Mouse (Mus musculus) embryonic facial prominence, embryonic 10.5 days (tissue): ENCODE data around the gene Ptbp2. TPM values are rescaled to one million over a fixed set of nuclear protein-coding genes. Genes with fewer than 3 reads are reported as not detected.

ENCODE experiments used
- DNase-seq: peaks from one replicate; pipeline ENCODE4 v3.0.0-alpha.2; 2017; ENCODE audit warnings: low spot score
- H3K27ac ChIP-seq: fragments of 300-500 bp; sonication (generic); replicated peaks from 2 replicates; pipeline ENCODE4 v1.5.1; 2016; ENCODE audit warnings: mild to moderate bottlenecking
- H3K27me3 ChIP-seq: fragments of 300-500 bp; sonication (generic); replicated peaks from 2 replicates; pipeline ENCODE4 v1.6.1; 2016; ENCODE audit warnings: low read depth, mild to moderate bottlenecking; ENCODE audit not compliant: poor library complexity, severe bottlenecking
- H3K36me3 ChIP-seq: fragments of 300-500 bp; sonication (generic); replicated peaks from 2 replicates; pipeline ENCODE4 v1.6.1; 2016; ENCODE audit warnings: mild to moderate bottlenecking, moderate library complexity
- H3K4me1 ChIP-seq: fragments of 300-500 bp; sonication (generic); 2 replicates; pipeline ENCODE4 v1.6.1; 2016
- H3K4me3 ChIP-seq: fragments of 300-500 bp; sonication (generic); 2 replicates; pipeline ENCODE4 v1.5.1; 2016; ENCODE audit warnings: mild to moderate bottlenecking, moderate library complexity
- H3K9me3 ChIP-seq: fragments of 300-500 bp; sonication (generic); 2 replicates; pipeline ENCODE4 v1.6.1; 2016; ENCODE audit warnings: mild to moderate bottlenecking
- WGBS: fragments of 180-500 bp; shearing (Covaris S2); methylation state at CpG from one replicate; pipeline ENCODE4 v1.1.7; 2016; 5-methylcytosine and 5-hydroxymethylcytosine counted together
- polyA plus RNA-seq: library from polyadenylated mRNA; unstranded; fragments of >200 nt; fragmentation: Nextera tagmentation; extraction: Ambion mirVana; gene quantifications from 2 replicates; pipeline ENCODE4 v1.2.1, GENCODE M21; 2016

The Ptbp2 gene
- polyA plus RNA-seq, 1 experiment from 2014 or later: 174 TPM

- Histone ChIP-seq H3K9me3 (no peaks in the 10 kb centered on the region), H3K27me3 (no peaks in the 10 kb centered on the region), H3K4me3 (no peak overlapping the region), H3K4me1 (no peaks in the 10 kb centered on the region), H3K36me3 (peaks cover 42% of the 10 kb centered on the region), H3K27ac (no peak overlapping the region)
- 94% methylated on average over 3 of the region's 3 CpGs for WGBS
- no peak for DNase-seq
Measured at GRCm38 (mm10) chr3:119761732-119762131, 22.5 kb downstream of the Ptbp2 start.

- Histone ChIP-seq H3K36me3 (peaks cover 45% of the 10 kb centered on the region), H3K9me3 (no peaks in the 10 kb centered on the region), H3K27ac (no peak overlapping the region), H3K4me3 (no peak overlapping the region), H3K27me3 (no peaks in the 10 kb centered on the region), H3K4me1 (no peaks in the 10 kb centered on the region)
- DNase-seq: no peak
Measured at GRCm38 (mm10) chr3:119753791-119754190, 30.5 kb downstream of the Ptbp2 start.

DNA sequence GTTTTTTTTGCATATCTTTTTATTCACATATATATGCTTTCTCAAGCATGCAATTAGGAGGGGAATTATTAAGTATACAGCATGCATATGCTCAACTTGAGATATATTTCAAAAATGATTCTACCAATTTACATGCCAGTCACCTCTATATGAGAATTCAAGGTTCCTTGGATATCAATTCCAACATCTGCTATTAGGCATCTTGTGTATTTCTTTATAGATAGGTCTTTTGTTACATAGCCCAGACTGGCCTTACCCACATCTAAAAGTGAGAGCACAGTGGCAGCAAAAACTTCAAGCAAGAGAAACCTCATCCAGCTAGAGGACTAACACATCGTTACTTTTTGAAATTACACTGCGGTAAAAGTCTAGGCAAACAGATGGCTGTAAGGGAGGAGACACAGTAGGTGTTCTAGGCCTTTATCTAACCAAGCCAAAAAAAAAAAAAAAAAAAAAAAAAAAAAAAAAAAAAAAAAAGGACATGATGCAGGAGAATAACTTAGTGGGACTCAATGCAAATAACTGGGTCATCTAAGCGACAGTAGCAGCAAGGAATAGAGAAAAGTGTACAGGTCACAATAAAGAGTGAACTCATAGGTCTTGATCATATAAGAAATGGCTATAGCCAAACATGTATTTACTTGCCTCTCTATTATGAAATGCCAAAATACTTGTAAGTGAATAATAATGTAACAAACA, 34.6 kb downstream of the Ptbp2 start:
- H3K27ac ChIP-seq: no peak overlapping the region
- WGBS: 91% methylated on average over 3 of the region's 3 CpGs
- H3K27me3 ChIP-seq: no peaks in the 10 kb centered on the region

DNA sequence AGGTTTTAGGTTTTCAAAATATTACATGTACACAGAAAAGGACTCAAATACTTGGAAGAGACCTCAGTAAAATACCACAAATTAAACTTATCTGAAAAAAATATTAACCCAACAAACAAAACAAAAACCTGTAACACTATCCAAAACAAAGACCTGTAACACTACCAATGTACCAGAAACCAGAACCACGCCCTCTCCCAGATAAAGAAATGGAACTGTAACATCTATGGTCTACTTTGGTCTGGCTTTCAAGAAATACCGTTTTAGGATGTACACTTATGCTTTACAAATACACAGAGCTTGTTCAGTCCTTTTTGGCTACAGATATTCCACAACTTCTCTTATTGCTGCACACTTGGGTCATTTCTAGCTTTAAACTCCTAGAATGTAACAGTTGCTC, 35.1 kb downstream of the Ptbp2 start:
- Histone ChIP-seq H3K4me3 (no peak overlapping the region), H3K27ac (no peak overlapping the region), H3K4me1 (no peaks in the 10 kb centered on the region), H3K27me3 (no peaks in the 10 kb centered on the region), H3K36me3 (peaks cover 63% of the 10 kb centered on the region), H3K9me3 (no peaks in the 10 kb centered on the region)
- 98% methylated on average over 2 of the region's 2 CpGs for WGBS
- no peak for DNase-seq

More for the DNA sequence above, 34.6 kb downstream of the Ptbp2 start:
- peaks cover 57% of the 10 kb centered on the region for H3K36me3 ChIP-seq
- no peak for DNase-seq
- no peak overlapping the region for H3K4me3 ChIP-seq
- no peaks in the 10 kb centered on the region for H3K4me1 ChIP-seq
- H3K9me3 ChIP-seq: no peaks in the 10 kb centered on the region

GRCm38 (mm10) chr3:119746656-119747055, 37.6 kb downstream of the Ptbp2 start:
- no peaks in the 10 kb centered on the region for H3K27me3 ChIP-seq
- WGBS: 94% methylated on average over 2 of the region's 2 CpGs
- H3K36me3 ChIP-seq: peaks cover 76% of the 10 kb centered on the region
- no peak overlapping the region for H3K4me3 ChIP-seq
- no peak for DNase-seq
- H3K4me1 ChIP-seq: no peaks in the 10 kb centered on the region
- H3K27ac ChIP-seq: no peak overlapping the region
- H3K9me3 ChIP-seq: no peaks in the 10 kb centered on the region

- Histone ChIP-seq H3K4me3 (no peak overlapping the region), H3K9me3 (no peaks in the 10 kb centered on the region), H3K27ac (no peak overlapping the region), H3K4me1 (no peaks in the 10 kb centered on the region), H3K27me3 (no peaks in the 10 kb centered on the region), H3K36me3 (peaks cover 72% of the 10 kb centered on the region)
- WGBS: 86% methylated on average over 1 of the region's 1 CpGs
- no peak for DNase-seq
Measured at GRCm38 (mm10) chr3:119745801-119746200, 38.5 kb downstream of the Ptbp2 start.

DNA sequence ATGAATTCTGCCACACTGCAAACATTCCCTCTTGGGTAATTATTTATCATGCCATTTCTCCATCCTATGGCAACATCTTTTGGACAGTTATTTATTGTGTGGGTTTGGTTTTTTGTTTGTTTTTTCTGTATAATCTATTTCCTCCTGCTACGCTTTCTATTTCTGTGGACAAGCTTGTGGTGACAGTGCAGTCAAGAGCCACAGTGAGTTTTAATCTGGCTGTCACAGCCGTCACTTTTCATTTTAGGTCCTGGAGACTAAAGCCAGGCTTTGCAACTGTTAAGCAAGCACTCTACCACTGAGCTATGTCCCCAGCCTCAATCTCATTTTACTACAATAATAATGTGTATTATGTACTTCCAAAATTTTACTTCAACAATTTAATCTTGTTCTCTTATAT, 54.4 kb downstream of the Ptbp2 start:
- Histone ChIP-seq H3K36me3 (peaks cover 57% of the 10 kb centered on the region), H3K27ac (no peak overlapping the region), H3K27me3 (no peaks in the 10 kb centered on the region), H3K9me3 (no peaks in the 10 kb centered on the region), H3K4me3 (no peak overlapping the region), H3K4me1 (no peaks in the 10 kb centered on the region)
- WGBS: 89% methylated on average over 2 of the region's 2 CpGs
- DNase-seq: no peak

- no peaks in the 10 kb centered on the region for H3K27me3 ChIP-seq
- no peak for DNase-seq
- 93% methylated on average over 5 of the region's 5 CpGs for WGBS
Measured at GRCm38 (mm10) chr3:119712066-119712465, 72.2 kb downstream of the Ptbp2 start.

DNA sequence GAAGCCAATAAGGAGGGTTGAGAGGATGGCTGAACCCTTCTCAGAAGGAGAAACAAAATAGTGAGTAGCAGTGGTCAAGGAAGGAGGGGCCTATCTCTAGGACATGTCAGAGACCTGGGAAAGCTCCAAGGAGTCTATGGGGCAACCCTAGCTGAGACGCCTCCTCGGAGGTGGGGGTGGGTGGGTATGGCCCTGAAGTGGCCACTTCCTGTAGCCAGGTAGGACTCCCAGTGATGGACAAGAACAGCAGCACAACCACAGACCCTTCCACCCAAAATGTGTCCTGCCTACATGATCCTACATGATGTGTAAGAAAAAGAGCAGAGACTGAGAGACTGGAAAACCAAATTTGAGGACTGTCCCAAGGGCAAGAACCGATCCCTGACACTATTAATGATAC, 72.8 kb downstream of the Ptbp2 start:
- Histone ChIP-seq H3K36me3 (peaks cover 23% of the 10 kb centered on the region), H3K9me3 (no peaks in the 10 kb centered on the region), H3K27ac (no peak overlapping the region), H3K4me3 (no peak overlapping the region), H3K27me3 (no peaks in the 10 kb centered on the region), H3K4me1 (no peaks in the 10 kb centered on the region)
- WGBS: 89% methylated on average over 3 of the region's 3 CpGs
- DNase-seq: no peak

More at GRCm38 (mm10) chr3:119712066-119712465, 72.2 kb downstream of the Ptbp2 start:
- no peak overlapping the region for H3K27ac ChIP-seq
- no peaks in the 10 kb centered on the region for H3K4me1 ChIP-seq
- peaks cover 28% of the 10 kb centered on the region for H3K36me3 ChIP-seq
- H3K4me3 ChIP-seq: no peak overlapping the region
- no peaks in the 10 kb centered on the region for H3K9me3 ChIP-seq

DNA sequence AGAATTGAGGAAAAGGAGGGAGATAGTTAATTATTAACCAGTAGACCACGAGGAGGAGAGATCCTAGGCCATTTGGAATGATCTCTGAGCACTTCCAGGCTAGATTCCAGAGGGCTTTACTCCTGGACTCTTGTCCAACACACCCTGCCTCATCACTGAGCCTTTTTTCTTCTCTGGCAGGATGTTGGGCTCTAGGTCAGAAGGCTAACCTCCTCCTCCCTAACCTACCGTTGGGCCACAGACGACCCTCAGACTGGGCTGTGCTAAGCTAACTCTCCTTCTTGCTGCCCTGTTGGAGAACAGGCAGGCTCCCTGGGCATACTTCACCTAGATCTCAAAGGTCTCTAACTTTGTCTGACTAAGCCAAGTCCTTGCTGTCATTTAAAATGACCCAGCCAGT, 82.8 kb downstream of the Ptbp2 start:
- Histone ChIP-seq H3K4me3 (no peak overlapping the region), H3K27me3 (no peaks in the 10 kb centered on the region), H3K4me1 (no peaks in the 10 kb centered on the region), H3K36me3 (no peaks in the 10 kb centered on the region), H3K27ac (no peak overlapping the region), H3K9me3 (no peaks in the 10 kb centered on the region)
- WGBS: 64% methylated on average over 3 of the region's 3 CpGs
- no peak for DNase-seq

DNA sequence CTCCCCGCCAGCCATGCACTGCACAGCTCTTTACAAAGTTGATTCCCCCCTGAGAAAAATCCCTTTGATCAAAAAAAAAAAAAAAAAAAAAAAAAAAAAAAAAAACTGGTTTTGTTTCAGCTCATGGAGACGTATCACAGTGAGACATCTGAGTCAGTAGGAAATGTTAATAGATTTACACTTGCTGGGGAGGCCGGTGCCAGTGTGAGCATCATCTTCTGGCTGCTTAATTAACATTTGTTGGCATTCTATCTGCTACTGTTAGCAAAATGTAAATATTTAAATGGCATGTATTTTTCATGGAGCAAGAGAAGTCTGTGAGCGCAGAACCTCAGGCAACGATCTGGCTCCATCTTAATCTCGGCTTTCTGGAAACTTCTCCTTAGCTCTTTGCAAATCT, 99.5 kb downstream of the Ptbp2 start:
- H3K4me1 ChIP-seq: peaks cover 12% of the 10 kb centered on the region
- H3K27ac ChIP-seq: no peak overlapping the region
- no peaks in the 10 kb centered on the region for H3K27me3 ChIP-seq
- no peak for DNase-seq
- H3K9me3 ChIP-seq: no peaks in the 10 kb centered on the region
- 69% methylated on average over 6 of the region's 6 CpGs for WGBS
- H3K4me3 ChIP-seq: no peak overlapping the region
- H3K36me3 ChIP-seq: no peaks in the 10 kb centered on the region
